Mouse (Mus musculus): Measurements from ENCODE around the gene Oaz3.

DNA sequence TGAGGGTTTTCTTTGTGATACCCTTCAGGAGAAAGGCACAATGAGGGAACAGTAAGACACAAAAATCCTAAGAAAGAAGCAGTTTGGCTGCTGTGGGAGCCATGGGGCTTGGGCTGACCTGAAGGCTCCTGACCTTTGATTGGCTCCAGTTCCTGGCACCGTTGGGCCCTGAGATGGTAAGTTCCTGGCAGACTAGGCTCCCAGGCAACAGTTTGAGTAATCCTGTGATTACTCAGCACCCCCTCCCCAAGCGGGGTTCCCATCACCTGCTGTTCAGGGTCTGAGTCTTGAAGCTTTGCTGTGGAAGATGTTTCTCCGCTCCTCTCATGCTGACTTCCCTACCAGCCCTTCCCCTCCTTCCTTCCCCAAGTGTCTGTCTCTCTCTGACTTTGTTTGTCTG, 60.2 kb downstream of the Oaz3 start:
- TF ChIP-seq POLR2A (IDR thresholded peaks at IDR 0.05; ENCODE audit: borderline replicate concordance, insufficient read depth, low read length) = no peak
- TF ChIP-seq CTCF (IDR thresholded peaks at IDR 0.05; ENCODE audit: borderline replicate concordance, insufficient read depth, low read depth, low read length) = no peak
